Mouse (Mus musculus): ENCODE results near the gene Wnt3.

The Wnt3 gene

DNA sequence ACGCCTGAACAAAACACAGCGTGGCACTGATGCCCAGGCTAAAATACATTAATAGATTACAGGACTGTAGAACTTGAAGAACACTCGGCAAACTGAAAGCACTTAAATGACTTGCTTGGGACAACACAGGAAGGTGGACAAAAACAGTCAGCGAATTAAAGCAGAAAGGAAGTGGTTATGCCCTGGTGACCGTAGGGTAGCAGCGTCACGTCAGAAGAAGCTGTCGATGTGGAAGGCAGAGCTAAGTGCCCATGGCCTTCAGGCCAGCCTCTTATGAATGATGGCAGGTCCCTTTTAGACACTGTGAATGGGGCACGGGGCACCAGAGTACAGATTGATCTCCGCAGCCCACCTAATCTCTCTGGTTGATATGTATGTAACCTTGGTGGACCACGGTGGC is 74.3 kb downstream of the Wnt3 start:
- no peak for DNase-seq

DNA sequence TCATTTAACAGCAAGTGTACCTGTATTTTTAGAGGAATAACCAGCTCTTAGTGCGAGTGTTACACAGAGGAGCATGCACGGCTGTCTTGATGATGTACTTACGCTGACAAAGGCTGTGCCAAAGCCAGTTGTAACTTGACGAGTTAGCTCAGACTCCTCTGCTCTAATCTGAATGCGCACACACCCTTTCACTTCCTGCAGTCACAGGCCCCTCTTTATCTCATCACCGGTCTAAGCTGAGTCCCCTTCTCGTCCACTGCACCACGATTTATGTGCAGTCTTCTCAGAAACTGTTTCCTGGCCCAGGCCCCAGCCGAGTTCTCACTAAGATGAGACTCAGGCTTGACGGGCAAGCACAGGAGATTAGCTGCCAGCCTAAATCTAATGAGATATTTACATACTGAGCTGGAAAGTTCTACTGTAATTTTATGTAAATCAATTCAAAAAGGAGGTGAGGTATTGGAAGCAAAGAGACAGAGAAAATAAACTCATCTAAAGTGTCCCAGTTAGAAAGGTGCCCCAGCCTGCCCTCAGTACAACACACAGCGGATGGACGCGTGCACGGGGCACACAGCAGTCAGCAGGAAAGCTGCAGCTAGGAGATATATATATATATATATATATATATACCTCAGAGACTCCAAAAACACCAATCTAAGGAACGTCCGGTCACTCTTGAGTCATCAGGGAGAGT is 78.8 kb downstream of the Wnt3 start:
- DNase-seq, result no peak

DNA sequence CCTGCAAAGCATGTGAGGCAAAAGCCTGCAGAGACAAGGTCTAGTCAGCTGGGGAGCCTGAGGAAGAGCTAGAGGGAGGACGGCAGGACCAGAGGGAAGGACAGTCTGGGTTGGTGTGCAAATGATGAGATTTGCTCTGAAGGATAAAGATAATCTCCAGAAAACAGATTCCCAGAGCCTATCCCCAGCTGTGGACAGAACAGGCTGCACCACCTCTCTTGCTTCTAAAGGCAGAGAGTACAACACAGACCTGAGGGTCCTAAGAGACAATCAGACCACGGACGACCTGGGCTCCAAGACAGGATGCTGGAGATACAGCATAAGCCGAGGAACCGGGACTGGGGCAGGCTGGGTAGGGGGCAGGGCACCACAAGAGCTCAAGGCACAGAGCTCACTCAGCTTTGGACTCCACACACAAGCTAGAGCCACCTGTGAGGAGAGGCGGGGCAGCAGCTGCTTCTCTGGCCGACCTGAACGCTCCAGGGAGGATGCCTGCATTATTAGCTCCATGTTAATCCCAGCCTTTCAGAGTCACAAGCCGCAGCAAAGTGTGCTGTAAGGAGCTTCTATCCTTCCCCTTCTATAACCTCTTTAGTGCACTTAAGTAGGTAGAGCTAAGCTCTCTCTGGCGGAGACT is 79.5 kb downstream of the Wnt3 start:
- DNase-seq, result no peak

DNA sequence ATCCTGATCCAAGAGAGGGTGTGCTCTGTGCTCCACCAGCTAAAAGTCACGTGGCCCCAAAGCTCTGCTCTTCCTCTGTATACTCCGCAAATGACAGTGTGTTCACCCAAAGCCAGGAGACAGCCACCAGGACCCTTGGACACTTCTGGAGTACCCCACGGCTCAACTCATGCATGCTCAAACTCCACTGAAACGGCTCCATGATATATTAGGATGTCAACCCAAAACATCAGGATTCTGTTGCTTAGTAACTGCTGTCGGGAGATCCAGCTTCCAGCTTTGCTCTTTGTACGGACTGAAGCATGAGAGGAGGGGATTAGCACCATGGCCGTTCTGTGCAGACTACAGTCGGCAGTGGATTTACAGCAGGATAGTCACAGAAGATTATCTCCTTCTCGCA is 80.3 kb downstream of the Wnt3 start:
- no peak for DNase-seq

DNA sequence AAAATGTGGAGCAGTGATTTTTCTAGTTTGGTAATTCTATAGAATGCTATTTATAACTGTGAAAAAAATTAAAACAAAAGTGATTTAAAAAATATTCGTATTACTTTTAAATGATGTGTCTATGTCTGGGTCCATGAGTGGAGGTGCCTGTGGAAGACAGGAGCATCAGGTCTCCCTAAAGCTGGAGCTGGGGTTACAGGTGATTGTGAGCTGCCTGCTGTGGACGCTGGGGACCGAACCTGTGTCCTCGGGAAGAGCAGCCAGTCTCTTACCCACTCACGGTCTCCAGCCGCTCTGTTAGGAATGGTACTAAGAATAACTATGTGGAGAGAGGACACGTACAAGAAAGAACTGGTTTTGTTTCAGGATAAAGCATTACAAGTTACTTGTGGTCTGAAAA is 82.7 kb downstream of the Wnt3 start:
- DNase-seq, result no peak

DNA sequence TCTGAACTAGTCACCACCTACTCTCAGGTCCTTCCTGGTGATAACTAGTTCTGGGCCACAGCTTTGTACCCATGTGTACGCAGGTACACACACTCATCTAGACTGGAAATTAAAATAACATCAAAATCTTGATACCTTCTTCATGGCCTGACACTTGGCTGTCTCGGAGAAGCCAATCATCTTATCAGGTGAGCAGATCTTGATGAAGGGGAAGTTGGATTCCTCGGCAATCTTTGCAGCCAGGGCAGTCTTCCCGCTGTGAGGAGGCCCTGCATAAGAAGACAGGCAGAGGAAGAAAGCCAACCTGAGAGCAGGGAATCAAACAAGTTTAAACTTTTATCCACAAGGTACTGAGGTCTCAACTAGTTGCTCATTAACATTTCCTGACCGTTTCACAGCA is 84.8 kb downstream of the Wnt3 start:
- no peak for DNase-seq

DNA sequence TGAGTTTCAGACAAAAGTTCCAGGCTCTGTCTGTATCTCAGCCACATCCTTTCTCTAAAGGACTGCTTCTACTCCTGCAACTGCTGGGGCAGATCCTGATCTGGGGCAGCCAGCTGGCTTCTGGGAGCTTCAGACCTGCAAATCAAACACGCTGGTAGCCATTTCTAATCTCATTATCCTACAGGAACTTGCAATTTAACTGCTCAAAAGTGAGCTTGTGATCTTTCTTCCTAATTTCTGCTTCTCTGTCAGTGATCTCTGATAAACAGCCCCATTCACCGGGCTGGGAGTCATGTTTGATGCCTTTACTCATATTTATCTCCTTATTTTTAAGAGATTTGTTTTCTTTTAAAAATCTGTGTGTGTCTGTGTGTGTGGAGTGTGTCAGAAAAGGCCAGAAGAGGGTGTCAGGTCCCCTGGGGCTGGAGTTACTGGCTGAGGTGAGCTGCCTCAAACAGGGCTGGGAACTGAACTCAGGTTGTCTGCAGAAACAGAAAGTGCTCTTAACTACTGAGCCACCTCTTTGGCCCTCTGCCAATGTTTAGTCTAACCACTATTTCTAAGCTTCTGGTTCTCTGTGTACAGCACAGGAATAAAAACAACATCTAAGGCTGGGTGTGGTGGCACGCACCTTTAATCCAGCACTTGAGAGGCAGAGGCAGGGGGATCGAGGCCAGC is 86.1 kb downstream of the Wnt3 start:
- DNase-seq, result no peak

DNA sequence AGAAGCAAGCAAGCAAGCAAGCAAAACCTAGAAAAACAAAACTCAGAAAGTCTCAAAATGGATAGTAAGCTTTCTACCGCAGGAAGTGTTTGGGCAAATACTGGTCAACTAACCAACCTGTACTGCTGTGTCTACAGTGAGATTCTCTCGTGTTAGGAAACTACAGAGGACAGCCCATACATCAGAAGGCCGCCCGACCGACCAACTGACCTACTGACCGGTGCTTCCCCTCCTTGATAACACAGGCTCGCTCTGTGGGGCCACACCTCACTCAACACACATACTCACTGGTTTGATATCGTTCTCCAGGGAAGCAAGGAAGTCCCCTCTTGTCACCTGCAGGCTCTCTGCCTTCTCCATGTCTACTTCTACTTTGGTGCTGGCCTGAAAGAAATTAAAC is 89.0 kb downstream of the Wnt3 start:
- DNase-seq, result no peak

DNA sequence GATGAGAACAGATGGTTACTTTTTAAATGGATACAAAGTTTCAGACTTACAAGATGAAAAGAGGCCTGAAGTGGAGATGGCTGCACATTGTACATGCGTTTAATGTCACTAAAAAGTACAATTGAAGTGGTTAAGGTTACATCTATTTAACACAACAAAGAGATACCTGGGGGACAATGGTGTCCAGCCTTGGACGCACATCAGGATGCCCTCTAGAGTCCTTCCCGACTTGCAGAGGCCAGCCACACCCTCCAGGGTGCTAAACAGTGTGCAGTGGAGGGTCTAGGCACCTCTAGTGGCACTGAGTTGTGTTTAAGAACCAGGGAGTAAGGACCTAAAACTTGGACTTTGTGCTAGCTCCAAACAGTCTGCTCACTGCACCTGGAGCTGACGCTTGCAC is 90.5 kb downstream of the Wnt3 start:
- no peak for DNase-seq

DNA sequence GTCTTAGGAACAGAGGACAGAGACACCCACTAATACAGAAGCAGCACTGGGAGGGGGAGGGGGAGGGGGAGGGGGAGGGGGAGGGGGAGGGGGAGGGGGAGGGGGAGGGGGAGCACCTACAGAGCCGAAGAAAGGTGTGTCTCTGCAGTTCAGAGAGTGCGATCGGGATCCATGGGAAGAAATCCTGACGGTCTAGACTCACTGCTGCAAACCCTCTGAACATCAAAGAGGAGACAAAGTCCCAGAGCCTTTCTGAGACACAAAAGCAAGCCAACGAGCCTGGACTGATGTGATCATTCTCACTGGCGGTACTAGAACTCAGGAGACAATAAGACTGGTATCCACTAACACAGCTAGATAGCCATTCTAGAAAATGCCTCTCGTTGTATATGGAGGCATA is 91.4 kb downstream of the Wnt3 start:
- no peak for DNase-seq
